Mouse (Mus musculus) lung, embryonic 15.5 days (tissue): ENCODE results near the gene Gm20721. TPM values are rescaled to one million over a fixed set of nuclear protein-coding genes. Genes with fewer than 3 reads are reported as not detected.

Source experiments
- polyA plus RNA-seq: library from polyadenylated mRNA; unstranded; fragments of >200 nt; fragmentation: Nextera tagmentation; extraction: Ambion mirVana; gene quantifications from 2 replicates; pipeline ENCODE4 v1.2.1, GENCODE M21; 2015

Gene Gm20721
- polyA plus RNA-seq, 1 experiment from 2014 or later: 26.4 TPM

Other genes starting within 250 kb of the Gm20721 start
- 66.3 and 66.7 TPM in 2 replicates for gene Npepl1, start 236.4 kb downstream of the Gm20721 start, polyA plus RNA-seq
- gene Gnas, start 62.4 kb downstream of the Gm20721 start, polyA plus RNA-seq: 2,028 and 2,095 TPM in 2 replicates
- 128 and 138 TPM in 2 replicates for gene Nelfcd, start 69.1 kb upstream of the Gm20721 start, polyA plus RNA-seq
- 212 and 217 TPM in 2 replicates for gene Ctsz, start 92.3 kb upstream of the Gm20721 start, polyA plus RNA-seq
- 6.6 and 7.9 TPM in 2 replicates for gene Tubb1, start 104.0 kb upstream of the Gm20721 start, polyA plus RNA-seq
- 761 and 785 TPM in 2 replicates for gene Atp5e, start 117.4 kb upstream of the Gm20721 start, polyA plus RNA-seq
- gene Prelid3b, start 126.4 kb upstream of the Gm20721 start, polyA plus RNA-seq: 116 TPM in 2 replicates